Mouse (Mus musculus): ENCODE results near the gene Galm. TPM values are rescaled to one million over a fixed set of nuclear protein-coding genes. Genes with fewer than 3 reads are reported as not detected.
"Not testable (repeated sequence)": the region's sequence is repeated elsewhere in the genome, so short reads cannot be mapped to it uniquely, and the experiment has no call there.

The Galm gene
- polyA plus RNA-seq, 1 experiment from 2014 or later = 2.8 TPM

GRCm38 (mm10) chr17:80206671-80207581, 79.7 kb downstream of the Galm start, which contains the start of the genes Srsf7 and Ttc39d:
Gene Srsf7 (minus strand): TSS chr17:80207307.
Gene Ttc39d (plus strand): TSS chr17:80207460.
- H3K4me2 ChIP-seq (ENCODE audit: low read length) = peak within 1 kb of the TSS; percentile 84
- ATAC-seq = peak; percentile 93

GRCm38 (mm10) chr17:80213998-80214397, 86.7 kb downstream of the Galm start:
- H3K36me3 ChIP-seq (ENCODE audit: control insufficient read depth, insufficient read depth, low read length); ATAC-seq; H3K9ac ChIP-seq (ENCODE audit: low read depth, low read length); H3K27ac ChIP-seq (ENCODE audit: low read depth, low read length); H3K4me3 ChIP-seq (ENCODE audit: low read length); H3K27me3 ChIP-seq (replicated peaks; ENCODE audit: control insufficient read depth, insufficient read depth, low read length); H3K4me1 ChIP-seq (ENCODE audit: control insufficient read depth, insufficient read depth, low read depth, low read length); H3K9me3 ChIP-seq (ENCODE audit: control insufficient read depth, low read length); H3K4me2 ChIP-seq (ENCODE audit: low read length): not testable (repeated sequence)
- WGBS = 91% methylated on average over 4 of the region's 4 CpGs

More at GRCm38 (mm10) chr17:80206671-80207581, 79.7 kb downstream of the Galm start, which contains the start of the genes Srsf7 and Ttc39d:
- Histone ChIP-seq H3K9ac (ENCODE audit: low read depth, low read length) (peak within 1 kb of the TSS; percentile 98), H3K9me3 (ENCODE audit: control insufficient read depth, low read length) (no peaks in the 10 kb centered on the region), H3K4me3 (ENCODE audit: low read length) (peak within 1 kb of the TSS; percentile 77), H3K36me3 (ENCODE audit: control insufficient read depth, insufficient read depth, low read length) (peaks cover 11% of the 10 kb centered on the region), H3K4me1 (ENCODE audit: control insufficient read depth, insufficient read depth, low read depth, low read length) (peaks cover 10% of the 10 kb centered on the region), H3K27ac (ENCODE audit: low read depth, low read length) (peak within 1 kb of the TSS; percentile 100), H3K27me3 (replicated peaks; ENCODE audit: control insufficient read depth, insufficient read depth, low read length) (no peaks in the 10 kb centered on the region)
- WGBS = under 1% methylated on average over 70 of the region's 95 CpGs

- no peak for ATAC-seq
- Histone ChIP-seq H3K27me3 (replicated peaks; ENCODE audit: control insufficient read depth, insufficient read depth, low read length) (0 out of 2 replicates have a peak, but pooled peaks cover 3% of the 10 kb centered on the region), H3K9me3 (ENCODE audit: control insufficient read depth, low read length) (no peaks in the 10 kb centered on the region), H3K36me3 (ENCODE audit: control insufficient read depth, insufficient read depth, low read length) (no peaks in the 10 kb centered on the region), H3K9ac (ENCODE audit: low read depth, low read length) (no peak overlapping the region), H3K4me2 (ENCODE audit: low read length) (no peak overlapping the region), H3K27ac (ENCODE audit: low read depth, low read length) (no peak overlapping the region), H3K4me1 (ENCODE audit: control insufficient read depth, insufficient read depth, low read depth, low read length) (peaks cover 5% of the 10 kb centered on the region), H3K4me3 (ENCODE audit: low read length) (no peak overlapping the region)
- WGBS = 70% methylated on average over 2 of the region's 2 CpGs
These were observed 92.9 kb downstream of the Galm start for GRCm38 (mm10) chr17:80220131-80220530.

GRCm38 (mm10) chr17:80221202-80221601, 93.9 kb downstream of the Galm start:
- Histone ChIP-seq H3K9me3 (ENCODE audit: control insufficient read depth, low read length) (no peaks in the 10 kb centered on the region), H3K4me3 (ENCODE audit: low read length) (no peak overlapping the region), H3K4me1 (ENCODE audit: control insufficient read depth, insufficient read depth, low read depth, low read length) (peaks cover 5% of the 10 kb centered on the region), H3K36me3 (ENCODE audit: control insufficient read depth, insufficient read depth, low read length) (no peaks in the 10 kb centered on the region), H3K27me3 (replicated peaks; ENCODE audit: control insufficient read depth, insufficient read depth, low read length) (0 out of 2 replicates have a peak, but pooled peaks cover 3% of the 10 kb centered on the region), H3K9ac (ENCODE audit: low read depth, low read length) (no peak overlapping the region), H3K4me2 (ENCODE audit: low read length) (no peak overlapping the region), H3K27ac (ENCODE audit: low read depth, low read length) (no peak overlapping the region)
- 70% methylated on average over 9 of the region's 9 CpGs for WGBS
- ATAC-seq = no peak

GRCm38 (mm10) chr17:80221890-80222628, 94.8 kb downstream of the Galm start:
- no peak for ATAC-seq
- Histone ChIP-seq H3K4me1 (ENCODE audit: control insufficient read depth, insufficient read depth, low read depth, low read length) (peaks cover 5% of the 10 kb centered on the region), H3K4me2 (ENCODE audit: low read length) (no peak overlapping the region), H3K9me3 (ENCODE audit: control insufficient read depth, low read length) (no peaks in the 10 kb centered on the region), H3K27me3 (replicated peaks; ENCODE audit: control insufficient read depth, insufficient read depth, low read length) (0 out of 2 replicates have a peak, but pooled peaks cover 3% of the 10 kb centered on the region), H3K36me3 (ENCODE audit: control insufficient read depth, insufficient read depth, low read length) (no peaks in the 10 kb centered on the region), H3K4me3 (ENCODE audit: low read length) (no peak overlapping the region), H3K27ac (ENCODE audit: low read depth, low read length) (no peak overlapping the region), H3K9ac (ENCODE audit: low read depth, low read length) (no peak overlapping the region)
- 65% methylated on average over 3 of the region's 3 CpGs for WGBS

GRCm38 (mm10) chr17:80223829-80224228, 96.6 kb downstream of the Galm start:
- no peaks in the 10 kb centered on the region for H3K9me3 ChIP-seq (ENCODE audit: control insufficient read depth, low read length)
- peak; percentile 57 for ATAC-seq
- WGBS = 5% methylated on average over 9 of the region's 9 CpGs

GRCm38 (mm10) chr17:80224326-80225116, 97.2 kb downstream of the Galm start, which contains the start of gene Gemin6:
Gene Gemin6 (plus strand): TSS chr17:80224441.
- H3K27ac ChIP-seq (ENCODE audit: low read depth, low read length) = peak within 1 kb of the TSS; percentile 66

More at GRCm38 (mm10) chr17:80223829-80224228, 96.6 kb downstream of the Galm start:
- peak overlapping the region; percentile 66 for H3K27ac ChIP-seq (ENCODE audit: low read depth, low read length)
- H3K36me3 ChIP-seq (ENCODE audit: control insufficient read depth, insufficient read depth, low read length) = no peaks in the 10 kb centered on the region
- H3K4me3 ChIP-seq (ENCODE audit: low read length) = peak overlapping the region; percentile 64
- H3K4me1 ChIP-seq (ENCODE audit: control insufficient read depth, insufficient read depth, low read depth, low read length) = peaks cover 5% of the 10 kb centered on the region
- H3K4me2 ChIP-seq (ENCODE audit: low read length) = peak overlapping the region; percentile 81
- peak overlapping the region; percentile 76 for H3K9ac ChIP-seq (ENCODE audit: low read depth, low read length)
- H3K27me3 ChIP-seq (replicated peaks; ENCODE audit: control insufficient read depth, insufficient read depth, low read length) = 0 out of 2 replicates have a peak, but pooled peaks cover 3% of the 10 kb centered on the region

GRCm38 (mm10) chr17:80225142-80225541, 97.9 kb downstream of the Galm start:
- not testable (repeated sequence) for H3K9me3 ChIP-seq (ENCODE audit: control insufficient read depth, low read length); H3K27me3 ChIP-seq (replicated peaks; ENCODE audit: control insufficient read depth, insufficient read depth, low read length); H3K27ac ChIP-seq (ENCODE audit: low read depth, low read length); H3K4me1 ChIP-seq (ENCODE audit: control insufficient read depth, insufficient read depth, low read depth, low read length); H3K36me3 ChIP-seq (ENCODE audit: control insufficient read depth, insufficient read depth, low read length)
- ATAC-seq = 0 out of 2 replicates have a peak, but pooled peaks have one; percentile 3
- peak overlapping the region; percentile 64 for H3K4me3 ChIP-seq (ENCODE audit: low read length)
- WGBS = 53% methylated on average over 4 of the region's 5 CpGs
- peak overlapping the region; percentile 76 for H3K9ac ChIP-seq (ENCODE audit: low read depth, low read length)
- H3K4me2 ChIP-seq (ENCODE audit: low read length) = peak overlapping the region; percentile 81

More at GRCm38 (mm10) chr17:80224326-80225116, 97.2 kb downstream of the Galm start, which contains the start of gene Gemin6:
- H3K27me3 ChIP-seq (replicated peaks; ENCODE audit: control insufficient read depth, insufficient read depth, low read length) = 0 out of 2 replicates have a peak, but pooled peaks cover 3% of the 10 kb centered on the region
- H3K9ac ChIP-seq (ENCODE audit: low read depth, low read length) = peak within 1 kb of the TSS; percentile 76
- ATAC-seq = peak; percentile 98
- peaks cover 5% of the 10 kb centered on the region for H3K4me1 ChIP-seq (ENCODE audit: control insufficient read depth, insufficient read depth, low read depth, low read length)
- peak within 1 kb of the TSS; percentile 81 for H3K4me2 ChIP-seq (ENCODE audit: low read length)
- under 1% methylated on average over 33 of the region's 33 CpGs for WGBS
- H3K36me3 ChIP-seq (ENCODE audit: control insufficient read depth, insufficient read depth, low read length) = no peaks in the 10 kb centered on the region
- H3K4me3 ChIP-seq (ENCODE audit: low read length) = peak within 1 kb of the TSS; percentile 64
- H3K9me3 ChIP-seq (ENCODE audit: control insufficient read depth, low read length) = no peaks in the 10 kb centered on the region

All from hindbrain, embryonic 16.5 days (tissue).